Mouse (Mus musculus) frontal cortex, postnatal 14 days (tissue): ENCODE data around the gene Tnfrsf8.

Source experiments
- DNase-seq, 2 experiments: peaks; one replicate each; pipeline ENCODE4 v3.0.0; 2022; ENCODE audit warnings: low spot score in 2 of 2

The Tnfrsf8 gene

DNA sequence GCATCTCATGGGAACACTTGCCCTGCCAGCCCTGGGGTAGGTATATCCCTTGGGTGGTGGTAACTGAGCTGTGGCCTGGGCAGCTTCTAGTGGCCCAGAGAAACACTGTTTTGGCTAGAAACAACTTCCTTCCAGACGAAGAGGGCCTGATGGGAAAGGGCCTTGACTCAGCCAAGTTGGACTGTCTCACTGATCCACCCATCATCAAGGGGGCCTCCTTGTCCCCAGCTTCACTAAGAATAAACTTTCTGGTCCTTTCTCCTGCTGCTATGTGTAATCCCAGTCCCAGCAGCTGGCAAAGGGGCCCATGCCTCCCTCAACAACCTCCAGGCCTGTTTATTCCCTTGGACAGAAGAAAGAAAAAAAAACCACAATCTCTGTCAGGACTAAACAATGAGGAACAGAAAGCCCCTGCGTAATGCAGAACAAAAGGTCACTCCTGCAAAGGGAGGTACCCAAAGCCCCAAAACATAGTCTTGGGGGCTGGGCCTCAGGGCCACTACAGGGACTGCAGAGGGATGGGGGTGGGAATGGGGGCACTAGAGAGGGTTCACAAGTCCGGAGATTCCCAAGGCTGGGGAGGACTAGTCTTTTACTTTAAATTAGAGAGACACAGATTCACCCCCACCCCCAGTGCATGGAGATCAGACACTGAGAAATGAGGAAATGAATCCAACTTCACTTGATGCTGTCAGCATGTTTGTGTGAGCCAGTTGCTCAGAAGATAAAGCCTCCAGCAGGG lies 81.3 kb downstream of the Tnfrsf8 start:
- no peak for DNase-seq

DNA sequence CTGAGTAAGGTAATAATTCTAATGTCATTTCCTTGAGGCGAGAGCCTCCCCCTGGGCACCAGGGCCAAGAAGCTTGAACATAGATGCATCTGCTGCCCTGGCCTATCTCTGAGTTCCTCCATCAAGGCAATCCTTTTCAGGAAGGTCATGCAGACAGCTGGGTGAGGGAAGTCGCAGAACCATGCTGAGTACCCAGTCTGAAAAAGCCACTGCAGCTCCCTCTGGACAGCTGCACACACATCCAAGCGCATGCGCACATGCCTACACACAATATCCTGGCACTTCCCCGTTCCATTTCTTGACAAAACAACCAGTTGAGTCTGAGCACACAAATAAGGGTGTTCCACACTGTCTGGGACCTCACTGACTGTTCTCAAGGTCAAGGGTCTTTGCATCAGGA lies 83.2 kb downstream of the Tnfrsf8 start:
- DNase-seq: no peak

DNA sequence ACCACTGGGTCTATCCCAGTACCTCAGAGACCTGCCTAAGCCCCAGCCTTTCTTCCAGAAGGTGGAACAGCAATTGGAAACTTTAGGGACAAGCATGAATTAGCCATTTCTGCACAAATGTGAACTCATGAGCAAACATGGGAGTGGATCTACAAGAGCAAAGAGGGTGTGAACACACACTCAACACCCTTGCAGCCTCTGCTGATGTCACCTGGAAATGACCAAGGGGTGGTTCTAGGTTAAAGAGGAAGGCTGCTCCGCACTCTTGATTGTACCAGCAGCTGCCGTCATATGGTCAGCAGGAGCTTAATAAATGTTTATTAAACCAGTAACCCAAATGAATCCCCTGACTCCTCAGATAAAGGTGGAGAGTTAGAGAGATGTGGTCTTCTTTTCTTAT lies 84.3 kb downstream of the Tnfrsf8 start:
- DNase-seq: no peak

DNA sequence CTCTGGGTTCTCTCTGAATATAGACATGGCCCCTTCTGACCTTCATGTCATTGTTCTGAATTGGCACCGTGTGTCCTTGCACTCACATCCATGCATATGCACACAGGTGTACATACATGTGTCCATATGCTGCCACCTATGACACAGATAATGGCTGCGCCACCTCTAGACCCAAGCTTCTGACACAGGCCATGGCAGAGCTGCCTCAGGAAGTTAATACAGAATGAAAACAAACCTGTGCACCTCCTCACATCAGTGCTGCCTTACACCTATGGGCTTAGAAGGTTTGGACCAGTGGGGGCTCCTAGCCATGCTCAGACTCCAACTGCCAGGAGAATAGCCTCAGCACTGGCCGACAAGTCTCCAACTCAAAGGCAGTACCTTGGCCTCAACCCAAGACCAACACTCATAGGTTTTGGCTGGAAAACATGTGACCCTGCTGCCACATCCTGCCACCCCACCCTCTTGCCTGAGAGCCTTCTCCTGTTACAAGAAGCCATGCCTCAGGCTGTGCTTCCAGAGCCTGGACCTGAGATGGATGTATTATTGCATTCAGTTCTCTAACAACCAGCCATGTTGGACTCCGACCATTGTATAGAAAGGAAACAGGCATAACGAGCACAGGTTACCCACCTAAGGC lies 85.3 kb downstream of the Tnfrsf8 start:
- DNase-seq: no peak

DNA sequence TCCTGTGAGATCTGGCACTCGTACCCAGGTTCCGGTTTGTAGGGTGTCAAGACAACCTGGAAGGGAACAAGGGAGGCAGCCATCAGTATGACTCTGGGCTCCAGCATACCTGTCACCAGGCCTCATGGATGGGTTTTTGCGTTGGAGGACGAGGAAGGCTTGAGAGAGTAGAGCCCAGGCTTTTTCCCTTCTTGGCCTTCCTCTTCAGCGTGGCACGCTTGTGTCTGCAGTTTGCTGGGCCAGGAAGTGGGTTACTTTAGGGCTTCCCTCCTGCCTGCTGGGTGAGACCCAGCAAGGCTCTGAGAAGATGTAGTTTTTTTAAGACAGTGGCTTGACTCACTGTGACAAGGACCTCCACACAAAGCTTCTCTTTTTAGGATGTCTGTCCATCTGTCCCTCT lies 85.9 kb downstream of the Tnfrsf8 start:
- no peak for DNase-seq

DNA sequence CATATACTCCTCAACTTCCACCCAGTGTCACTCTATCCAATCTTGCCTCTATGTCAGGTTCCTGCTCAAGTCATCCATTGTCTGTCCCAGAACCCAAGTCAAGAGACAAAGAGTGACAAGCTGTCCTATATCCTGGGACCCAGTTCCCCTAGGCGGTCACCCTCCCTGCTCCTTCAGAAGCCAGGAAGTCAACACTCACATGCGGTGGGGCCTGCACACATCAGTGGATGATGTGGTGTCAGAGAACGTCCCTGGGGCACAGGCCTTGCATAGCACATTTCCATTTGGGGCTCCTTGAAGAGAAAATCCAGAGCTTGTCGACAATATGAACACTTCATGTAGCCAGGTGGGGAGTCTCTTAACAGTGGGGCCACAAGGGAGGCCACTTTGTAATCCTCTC lies 90.4 kb downstream of the Tnfrsf8 start:
- no peak for DNase-seq

DNA sequence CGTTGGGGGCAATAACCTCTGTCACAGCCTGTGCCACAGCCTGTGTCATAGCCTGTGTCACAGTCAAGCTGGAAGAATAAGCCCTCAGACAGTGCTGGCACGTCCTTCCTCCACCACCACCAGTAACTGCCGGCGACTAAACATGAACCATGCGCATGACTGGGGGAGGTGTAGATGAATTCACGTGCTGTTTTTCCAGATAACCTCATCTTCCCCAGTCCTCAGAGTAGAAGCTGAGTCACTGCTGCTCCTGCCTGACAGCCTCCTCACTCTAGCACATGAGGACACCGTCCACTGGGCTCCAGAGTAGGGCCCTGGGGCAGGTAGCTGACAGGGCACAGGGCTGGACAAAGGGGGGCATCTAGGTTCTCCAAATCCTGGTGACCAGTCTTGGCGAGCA lies 92.9 kb downstream of the Tnfrsf8 start:
- no peak for DNase-seq

DNA sequence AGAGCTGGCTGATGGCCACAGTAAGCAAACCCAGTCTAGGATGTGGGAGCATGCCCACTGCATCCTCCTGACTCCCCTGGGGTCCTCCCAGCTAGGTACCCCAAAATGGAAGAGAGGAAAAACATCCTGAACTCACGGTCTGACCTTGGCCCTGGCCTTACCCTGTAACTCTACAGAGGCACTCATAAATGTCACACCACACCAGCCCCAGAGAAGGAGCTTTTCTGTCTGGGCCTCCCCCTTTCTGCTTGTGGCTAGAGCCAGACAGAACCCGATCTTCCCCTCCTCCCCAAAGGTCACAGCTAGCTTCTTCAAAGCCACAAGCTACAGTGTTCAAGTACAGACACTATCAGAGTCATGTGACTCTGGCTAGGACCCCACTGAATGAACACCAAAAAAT lies 93.6 kb downstream of the Tnfrsf8 start:
- DNase-seq: no peak

DNA sequence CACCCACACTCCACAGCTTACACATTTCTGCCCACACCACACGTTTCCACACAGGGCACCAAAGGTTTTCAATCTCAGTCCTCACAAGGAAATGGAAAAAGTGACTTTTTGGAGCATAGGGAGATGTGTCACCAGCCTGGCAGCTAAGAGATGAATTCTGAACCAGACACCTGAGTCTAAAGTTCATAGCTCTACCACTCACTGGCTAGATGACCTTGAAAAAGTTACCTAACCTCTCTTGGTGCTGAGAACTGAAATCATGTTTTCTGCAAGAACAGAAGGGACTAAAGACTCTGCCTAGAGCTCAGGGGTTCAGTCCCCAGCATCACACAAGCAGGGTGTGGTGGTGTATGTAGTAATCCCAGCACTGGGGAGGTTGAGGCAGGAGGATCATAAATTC lies 95.0 kb downstream of the Tnfrsf8 start:
- DNase-seq: no peak

DNA sequence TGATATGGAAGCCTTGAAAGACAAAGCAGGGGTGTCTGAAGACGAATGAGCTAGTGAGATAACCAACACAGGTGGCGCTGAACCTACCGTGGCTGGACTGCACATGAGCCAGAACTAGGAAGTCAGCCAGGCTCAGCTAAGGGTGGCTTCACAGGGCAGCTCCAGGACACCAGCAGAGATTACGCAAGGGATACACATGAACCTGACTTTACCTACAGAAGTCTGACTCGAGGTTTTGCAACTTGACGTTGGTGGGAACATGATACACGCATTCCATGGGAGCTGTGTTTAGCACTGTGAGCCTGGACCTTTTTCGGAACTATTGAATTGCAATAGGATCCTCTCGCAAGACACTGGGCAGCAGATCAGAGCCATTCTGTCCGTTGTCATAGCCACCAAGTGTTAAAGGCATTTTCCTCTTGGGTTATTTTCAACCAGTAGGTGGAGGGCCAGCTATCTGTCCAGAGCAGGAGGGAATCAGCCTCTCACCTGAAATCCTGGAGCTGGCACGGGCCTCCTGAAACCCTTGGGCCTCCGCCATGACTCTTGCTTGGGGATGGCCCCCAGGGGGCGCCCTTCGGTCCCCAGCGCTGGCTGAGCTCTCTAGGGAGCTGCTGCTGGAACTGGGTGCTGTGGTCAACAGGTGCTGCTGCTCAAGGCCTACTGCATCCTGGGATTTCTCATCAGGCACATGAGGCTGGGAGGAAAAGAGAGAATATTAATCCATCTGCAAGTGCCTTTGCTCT lies 95.6 kb downstream of the Tnfrsf8 start:
- DNase-seq: no peak

DNA sequence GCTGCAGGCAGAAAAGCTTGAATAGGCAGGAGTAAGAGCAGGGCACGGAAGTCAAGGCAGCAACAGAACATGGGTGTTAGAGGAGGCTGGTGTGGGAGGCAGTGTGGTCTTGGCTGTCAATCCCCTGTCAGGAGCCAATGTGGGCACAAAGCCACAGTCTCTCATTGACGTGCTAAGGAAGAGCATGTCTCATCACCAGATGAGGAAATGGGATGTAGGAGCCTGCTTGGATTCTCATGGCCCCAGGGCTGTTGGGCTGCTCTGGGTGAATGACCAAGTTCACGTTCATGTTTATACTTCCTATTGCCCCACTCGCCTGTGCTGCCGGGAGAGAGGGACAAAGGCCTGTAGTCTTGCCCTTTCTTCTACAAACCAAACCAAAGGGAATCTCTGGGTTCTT lies 97.1 kb downstream of the Tnfrsf8 start:
- DNase-seq: no peak
